Mouse (Mus musculus): ENCODE results near the gene Hmgcr. TPM values are rescaled to one million over a fixed set of nuclear protein-coding genes. Genes with fewer than 3 reads are reported as not detected.
A peak's percentile ranks its signal among the peaks of the same experiment; 100 is the strongest.
"Not testable (repeated sequence)": the region's sequence is repeated elsewhere in the genome, so short reads cannot be mapped to it uniquely, and the experiment has no call there.

Gene Hmgcr
- polyA plus RNA-seq, 1 experiment: 24.5 TPM

GRCm38 (mm10) chr13:96671906-96672234, 1.1 kb upstream of the Hmgcr start:
- peaks cover 3% of the 10 kb centered on the region for H3K4me1 ChIP-seq (replicated peaks; ENCODE audit: control insufficient read depth, insufficient read depth, low read length)
- TF ChIP-seq POLR2A (IDR thresholded peaks at IDR 0.05; ENCODE audit: control insufficient read depth, extremely low read depth, insufficient read depth, low read length, poor library complexity): no peak
- H3K4me3 ChIP-seq (ENCODE audit: control insufficient read depth, insufficient read depth, low read length): no peak overlapping the region
- DNase-seq: no peak
- H3K27ac ChIP-seq (ENCODE audit: control insufficient read depth, insufficient read depth, low read length): no peak overlapping the region
- 87% methylated on average over 5 of the region's 5 CpGs for WGBS
- no peaks in the 10 kb centered on the region for H3K36me3 ChIP-seq (ENCODE audit: control insufficient read depth, insufficient read depth, low read length)
- H3K27me3 ChIP-seq (ENCODE audit: control insufficient read depth, insufficient read depth, low read length): no peaks in the 10 kb centered on the region

- no peak; the same call in none of the 2 replicates for TF ChIP-seq POLR2A (IDR thresholded peaks at IDR 0.05; ENCODE audit: control insufficient read depth, extremely low read depth, insufficient read depth, low read length, poor library complexity)
- TF ChIP-seq CTCF (IDR thresholded peaks at IDR 0.05; ENCODE audit: borderline replicate concordance, control insufficient read depth, extremely low read depth, insufficient read depth, low read length, poor library complexity): peak; percentile 35; the same call in 1 of the 2 replicates
- Histone ChIP-seq H3K36me3 (ENCODE audit: control insufficient read depth, insufficient read depth, low read length) (no peaks in the 10 kb centered on the region), H3K4me1 (replicated peaks; ENCODE audit: control insufficient read depth, insufficient read depth, low read length) (peaks cover 3% of the 10 kb centered on the region), H3K4me3 (ENCODE audit: control insufficient read depth, insufficient read depth, low read length) (peak overlapping the region; percentile 54), H3K27me3 (ENCODE audit: control insufficient read depth, insufficient read depth, low read length) (no peaks in the 10 kb centered on the region), H3K27ac (ENCODE audit: control insufficient read depth, insufficient read depth, low read length) (peak overlapping the region; percentile 33; the same call in 1 of the 2 replicates)
- DNase-seq: no peak
- 10% methylated on average over 31 of the region's 31 CpGs for WGBS
Observed at GRCm38 (mm10) chr13:96671078-96671905, 556 bp upstream of the Hmgcr start.

- DNase-seq: no peak
- no peaks in the 10 kb centered on the region for H3K27me3 ChIP-seq (ENCODE audit: control insufficient read depth, insufficient read depth, low read length)
- 1% methylated on average over 13 of the region's 13 CpGs for WGBS
- H3K4me3 ChIP-seq (ENCODE audit: control insufficient read depth, insufficient read depth, low read length): peak overlapping the region; percentile 92
- H3K36me3 ChIP-seq (ENCODE audit: control insufficient read depth, insufficient read depth, low read length): peaks cover 12% of the 10 kb centered on the region
- peaks cover 3% of the 10 kb centered on the region for H3K4me1 ChIP-seq (replicated peaks; ENCODE audit: control insufficient read depth, insufficient read depth, low read length)
- TF ChIP-seq CTCF (IDR thresholded peaks at IDR 0.05; ENCODE audit: borderline replicate concordance, control insufficient read depth, extremely low read depth, insufficient read depth, low read length, poor library complexity) (no peak), POLR2A (IDR thresholded peaks at IDR 0.05; ENCODE audit: control insufficient read depth, extremely low read depth, insufficient read depth, low read length, poor library complexity) (no peak)
- no peak overlapping the region for H3K27ac ChIP-seq (ENCODE audit: control insufficient read depth, insufficient read depth, low read length)
Observed at GRCm38 (mm10) chr13:96670019-96670405, 724 bp downstream of the Hmgcr start.

- TF ChIP-seq CTCF (IDR thresholded peaks at IDR 0.05; ENCODE audit: borderline replicate concordance, control insufficient read depth, extremely low read depth, insufficient read depth, low read length, poor library complexity) (no peak), POLR2A (IDR thresholded peaks at IDR 0.05; ENCODE audit: control insufficient read depth, extremely low read depth, insufficient read depth, low read length, poor library complexity) (no peak)
- H3K27ac ChIP-seq (ENCODE audit: control insufficient read depth, insufficient read depth, low read length): no peak overlapping the region
- H3K4me1 ChIP-seq (replicated peaks; ENCODE audit: control insufficient read depth, insufficient read depth, low read length): no peaks in the 10 kb centered on the region
- H3K4me3 ChIP-seq (ENCODE audit: control insufficient read depth, insufficient read depth, low read length): no peak overlapping the region
- peaks cover 65% of the 10 kb centered on the region for H3K36me3 ChIP-seq (ENCODE audit: control insufficient read depth, insufficient read depth, low read length)
- no peaks in the 10 kb centered on the region for H3K27me3 ChIP-seq (ENCODE audit: control insufficient read depth, insufficient read depth, low read length)
- 88% methylated on average over 7 of the region's 7 CpGs for WGBS
- no peak for DNase-seq
Observed at GRCm38 (mm10) chr13:96664419-96664974, 6.2 kb downstream of the Hmgcr start.

- not testable (repeated sequence) for DNase-seq; H3K4me3 ChIP-seq (ENCODE audit: control insufficient read depth, insufficient read depth, low read length); H3K4me1 ChIP-seq (replicated peaks; ENCODE audit: control insufficient read depth, insufficient read depth, low read length); H3K27me3 ChIP-seq (ENCODE audit: control insufficient read depth, insufficient read depth, low read length); H3K27ac ChIP-seq (ENCODE audit: control insufficient read depth, insufficient read depth, low read length)
- H3K36me3 ChIP-seq (ENCODE audit: control insufficient read depth, insufficient read depth, low read length): peaks cover 79% of the 10 kb centered on the region
- 99% methylated on average over 4 of the region's 4 CpGs for WGBS
Observed at GRCm38 (mm10) chr13:96663120-96663519, 7.6 kb downstream of the Hmgcr start.

GRCm38 (mm10) chr13:96660095-96660860, 10.5 kb downstream of the Hmgcr start:
- H3K4me3 ChIP-seq (ENCODE audit: control insufficient read depth, insufficient read depth, low read length): no peak overlapping the region
- WGBS: 95% methylated on average over 10 of the region's 10 CpGs
- DNase-seq: no peak
- H3K36me3 ChIP-seq (ENCODE audit: control insufficient read depth, insufficient read depth, low read length): peaks cover 96% of the 10 kb centered on the region
- no peak overlapping the region for H3K27ac ChIP-seq (ENCODE audit: control insufficient read depth, insufficient read depth, low read length)
- H3K4me1 ChIP-seq (replicated peaks; ENCODE audit: control insufficient read depth, insufficient read depth, low read length): no peaks in the 10 kb centered on the region
- no peaks in the 10 kb centered on the region for H3K27me3 ChIP-seq (ENCODE audit: control insufficient read depth, insufficient read depth, low read length)
- TF ChIP-seq POLR2A (IDR thresholded peaks at IDR 0.05; ENCODE audit: control insufficient read depth, extremely low read depth, insufficient read depth, low read length, poor library complexity) (no peak), CTCF (IDR thresholded peaks at IDR 0.05; ENCODE audit: borderline replicate concordance, control insufficient read depth, extremely low read depth, insufficient read depth, low read length, poor library complexity) (no peak)
